Mouse (Mus musculus): ENCODE measurements around the gene Dmgdh. TPM values are rescaled to one million over a fixed set of nuclear protein-coding genes. Genes with fewer than 3 reads are reported as not detected.

Gene Dmgdh
- polyA plus RNA-seq, 1 experiment, result 0.06 TPM

DNA sequence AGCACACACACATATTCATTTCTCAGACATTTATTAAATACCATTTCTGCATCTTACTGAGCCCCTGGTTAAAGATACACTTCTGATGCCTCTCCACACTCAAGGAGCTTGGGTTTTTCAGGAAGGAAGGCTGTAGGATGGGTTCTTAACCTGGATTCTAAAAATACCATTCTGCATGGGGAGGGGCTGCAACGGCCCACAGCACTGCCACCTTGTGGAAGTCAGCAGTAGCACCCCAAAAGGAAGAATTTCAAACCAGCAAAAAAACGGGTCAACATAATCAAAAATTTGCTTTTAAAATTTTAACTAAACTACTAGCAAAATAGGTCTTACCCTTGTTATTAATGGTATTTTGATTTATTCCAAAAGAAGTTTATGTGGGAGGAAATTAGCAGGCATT lies 50.0 kb downstream of the Dmgdh start:
- TF ChIP-seq CTCF (IDR thresholded peaks at IDR 0.05; ENCODE audit: insufficient read depth, low read length), result peak; percentile 68
- TF ChIP-seq POLR2A (IDR thresholded peaks at IDR 0.05; ENCODE audit: borderline replicate concordance, extremely low read depth, low read depth, low read length), result no peak
- H3K4me3 ChIP-seq (replicated peaks; ENCODE audit: extremely low read depth, low read depth, low read length), result no peak overlapping the region
- no peak for DNase-seq
- H3K4me1 ChIP-seq (ENCODE audit: control insufficient read depth, insufficient read depth, low read length), result no peaks in the 10 kb centered on the region; the same call in 1 of the 2 replicates
- WGBS, result 9% methylated on average over 2 of the region's 2 CpGs

DNA sequence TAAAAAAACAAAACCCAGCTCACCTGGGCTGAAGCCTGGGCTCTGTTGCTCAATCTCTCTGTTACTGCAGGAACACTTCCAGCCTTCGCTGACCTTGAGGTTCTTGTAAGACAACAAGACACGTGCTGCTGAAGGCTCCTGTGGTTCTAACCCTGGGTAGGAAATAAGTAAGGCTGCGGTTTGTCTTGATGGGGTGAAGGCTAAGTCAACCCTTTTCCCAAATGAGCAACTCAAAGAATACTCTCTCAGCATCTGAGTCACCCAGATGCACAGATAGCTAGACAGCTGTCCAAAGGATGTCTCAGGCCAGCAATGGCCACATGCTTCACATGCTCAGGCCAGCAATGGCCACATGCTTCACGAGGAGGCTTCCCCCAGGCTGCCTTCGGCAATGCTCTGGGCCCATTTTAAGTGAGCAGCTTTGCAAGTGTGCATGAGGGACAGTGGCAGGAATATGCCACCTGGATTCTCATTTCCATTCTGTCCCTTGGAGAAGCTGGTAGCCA lies 61.0 kb downstream of the Dmgdh start:
- TF ChIP-seq CTCF (IDR thresholded peaks at IDR 0.05; ENCODE audit: insufficient read depth, low read length), result no peak
- TF ChIP-seq POLR2A (IDR thresholded peaks at IDR 0.05; ENCODE audit: borderline replicate concordance, extremely low read depth, low read depth, low read length), result no peak
- H3K4me1 ChIP-seq (ENCODE audit: control insufficient read depth, insufficient read depth, low read length), result no peaks in the 10 kb centered on the region
- no peak overlapping the region for H3K4me3 ChIP-seq (replicated peaks; ENCODE audit: extremely low read depth, low read depth, low read length)
- no peak for DNase-seq
- WGBS, result 75% methylated on average over 5 of the region's 5 CpGs

DNA sequence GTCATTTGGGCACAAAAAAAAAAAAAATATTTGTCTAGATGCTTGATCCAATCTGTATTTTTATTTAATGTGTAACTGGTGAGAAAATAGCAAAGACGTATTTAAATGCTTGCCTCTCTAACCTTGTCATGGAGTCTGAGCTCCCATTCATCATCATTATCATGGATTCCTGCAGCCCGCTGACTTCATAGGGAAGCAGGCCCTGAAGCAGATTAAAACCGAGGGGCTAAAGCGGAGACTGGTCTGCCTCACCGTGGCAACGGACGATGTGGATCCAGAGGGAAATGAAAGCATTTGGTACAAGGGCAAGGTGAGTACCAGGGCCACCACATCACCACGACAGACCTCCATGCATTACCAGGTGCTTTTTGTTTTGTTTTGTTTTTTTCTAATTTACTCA lies 69.9 kb downstream of the Dmgdh start:
- no peak for DNase-seq
- H3K4me1 ChIP-seq (ENCODE audit: control insufficient read depth, insufficient read depth, low read length), result no peaks in the 10 kb centered on the region
- no peak for TF ChIP-seq CTCF (IDR thresholded peaks at IDR 0.05; ENCODE audit: insufficient read depth, low read length)
- TF ChIP-seq POLR2A (IDR thresholded peaks at IDR 0.05; ENCODE audit: borderline replicate concordance, extremely low read depth, low read depth, low read length), result no peak
- 59% methylated on average over 8 of the region's 8 CpGs for WGBS
- H3K4me3 ChIP-seq (replicated peaks; ENCODE audit: extremely low read depth, low read depth, low read length), result no peak overlapping the region

DNA sequence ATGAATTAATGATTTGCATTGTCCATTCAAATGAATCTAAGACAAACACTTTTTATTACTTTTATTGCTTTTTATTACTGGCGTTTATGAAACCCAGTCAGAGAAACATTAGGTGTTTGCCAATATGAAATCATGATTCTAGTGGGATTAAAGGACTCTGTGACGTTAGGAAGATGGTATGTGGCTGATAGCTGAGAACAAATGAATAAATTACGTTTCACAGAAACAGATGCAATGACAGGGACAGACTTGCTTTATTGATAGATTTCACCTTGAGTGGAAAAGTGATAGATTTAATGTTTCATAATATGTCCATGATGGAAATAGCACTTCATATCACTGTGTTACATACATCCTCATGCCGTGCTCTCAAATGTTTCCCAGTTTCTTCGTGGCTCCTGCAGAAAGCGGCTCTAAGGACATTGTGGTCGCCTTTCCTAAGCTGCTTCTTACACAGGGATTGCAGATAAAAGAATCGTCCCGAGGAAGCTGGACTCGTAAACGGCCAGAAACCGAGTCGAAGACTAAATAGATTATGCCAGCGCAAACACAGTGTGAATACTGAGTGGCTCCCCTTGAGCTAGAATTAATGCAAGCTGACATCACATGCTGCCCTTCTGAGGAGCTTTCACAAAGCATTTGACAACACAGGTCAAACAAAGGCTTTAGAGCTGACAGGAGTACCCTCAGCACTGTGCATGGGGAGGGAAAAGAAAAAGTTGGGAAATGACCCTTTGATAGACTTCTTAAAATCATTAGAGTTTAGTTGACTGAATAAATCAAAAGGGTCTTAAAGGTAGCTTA lies 78.6 kb downstream of the Dmgdh start:
- TF ChIP-seq POLR2A (IDR thresholded peaks at IDR 0.05; ENCODE audit: borderline replicate concordance, extremely low read depth, low read depth, low read length) (no peak), CTCF (IDR thresholded peaks at IDR 0.05; ENCODE audit: insufficient read depth, low read length) (no peak)
- DNase-seq, result no peak
- no peak overlapping the region for H3K4me3 ChIP-seq (replicated peaks; ENCODE audit: extremely low read depth, low read depth, low read length)
- no peaks in the 10 kb centered on the region for H3K4me1 ChIP-seq (ENCODE audit: control insufficient read depth, insufficient read depth, low read length)
- WGBS, result 70% methylated on average over 14 of the region's 14 CpGs

DNA sequence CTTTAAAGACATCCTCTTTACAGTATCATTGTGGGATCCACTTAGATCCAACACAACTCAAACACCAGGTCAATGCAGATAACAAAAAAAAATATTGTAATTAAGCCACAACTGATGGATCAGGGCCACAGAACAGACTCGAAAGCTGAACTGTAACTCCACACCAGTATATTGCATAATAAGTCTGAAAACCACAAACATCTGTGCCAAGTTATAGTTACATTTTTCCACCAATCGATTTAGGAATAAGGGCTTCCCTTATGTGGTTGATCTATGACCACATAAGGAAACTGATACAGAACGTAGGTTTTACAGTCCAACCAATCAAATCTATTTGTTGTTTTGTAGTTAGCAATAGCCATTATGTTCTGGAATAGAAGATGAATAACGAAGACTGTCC lies 80.9 kb downstream of the Dmgdh start:
- no peaks in the 10 kb centered on the region for H3K4me1 ChIP-seq (ENCODE audit: control insufficient read depth, insufficient read depth, low read length)
- DNase-seq, result no peak
- WGBS, result 75% methylated on average over 4 of the region's 4 CpGs
- TF ChIP-seq CTCF (IDR thresholded peaks at IDR 0.05; ENCODE audit: insufficient read depth, low read length), result no peak
- H3K4me3 ChIP-seq (replicated peaks; ENCODE audit: extremely low read depth, low read depth, low read length), result no peak overlapping the region

DNA sequence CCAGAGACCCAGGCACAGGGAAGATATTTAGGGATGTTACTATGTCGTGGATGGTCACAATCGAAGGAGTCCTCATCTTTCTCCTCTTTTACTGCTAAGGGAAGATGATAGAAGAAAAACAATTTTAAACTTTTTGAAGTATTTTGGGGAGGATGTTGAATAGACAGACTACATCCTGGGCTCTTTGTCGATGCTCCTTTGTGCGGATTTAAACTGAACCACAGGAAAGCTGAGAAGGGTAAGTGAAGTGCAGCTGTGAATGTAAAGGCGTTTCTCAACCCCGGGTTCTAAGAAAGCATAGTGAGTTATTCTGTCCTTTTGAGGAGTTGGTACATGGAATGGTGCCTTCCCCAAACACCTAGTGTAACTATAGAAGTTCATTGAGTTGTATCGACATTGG lies 82.4 kb downstream of the Dmgdh start:
- Histone ChIP-seq H3K4me3 (replicated peaks; ENCODE audit: extremely low read depth, low read depth, low read length) (no peak overlapping the region), H3K4me1 (ENCODE audit: control insufficient read depth, insufficient read depth, low read length) (no peaks in the 10 kb centered on the region)
- WGBS, result 86% methylated on average over 7 of the region's 7 CpGs
- TF ChIP-seq POLR2A (IDR thresholded peaks at IDR 0.05; ENCODE audit: borderline replicate concordance, extremely low read depth, low read depth, low read length) (no peak), CTCF (IDR thresholded peaks at IDR 0.05; ENCODE audit: insufficient read depth, low read length) (no peak)
- no peak for DNase-seq

DNA sequence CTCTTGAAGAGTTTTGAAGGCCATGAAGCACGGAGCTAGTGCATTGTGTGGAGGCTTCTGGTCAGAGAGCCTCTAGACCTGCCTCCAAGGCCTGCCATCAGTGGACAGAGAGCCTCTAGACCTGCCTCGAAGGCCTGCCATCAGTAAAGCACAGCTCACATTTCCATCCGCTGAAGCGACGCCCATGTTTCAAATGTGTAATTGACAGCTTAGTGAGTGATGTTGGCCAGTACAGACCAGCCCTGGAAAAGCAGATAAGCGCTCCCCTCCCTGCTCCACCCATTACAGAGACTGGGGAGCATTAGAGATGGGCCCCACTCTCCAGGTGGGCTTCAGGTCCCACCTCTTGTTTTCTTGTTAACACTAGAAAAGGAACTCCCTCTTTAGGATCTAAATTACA lies 83.3 kb downstream of the Dmgdh start:
- H3K4me1 ChIP-seq (ENCODE audit: control insufficient read depth, insufficient read depth, low read length), result no peaks in the 10 kb centered on the region
- TF ChIP-seq POLR2A (IDR thresholded peaks at IDR 0.05; ENCODE audit: borderline replicate concordance, extremely low read depth, low read depth, low read length) (no peak), CTCF (IDR thresholded peaks at IDR 0.05; ENCODE audit: insufficient read depth, low read length) (no peak)
- no peak for DNase-seq
- 84% methylated on average over 6 of the region's 6 CpGs for WGBS
- H3K4me3 ChIP-seq (replicated peaks; ENCODE audit: extremely low read depth, low read depth, low read length), result no peak overlapping the region

DNA sequence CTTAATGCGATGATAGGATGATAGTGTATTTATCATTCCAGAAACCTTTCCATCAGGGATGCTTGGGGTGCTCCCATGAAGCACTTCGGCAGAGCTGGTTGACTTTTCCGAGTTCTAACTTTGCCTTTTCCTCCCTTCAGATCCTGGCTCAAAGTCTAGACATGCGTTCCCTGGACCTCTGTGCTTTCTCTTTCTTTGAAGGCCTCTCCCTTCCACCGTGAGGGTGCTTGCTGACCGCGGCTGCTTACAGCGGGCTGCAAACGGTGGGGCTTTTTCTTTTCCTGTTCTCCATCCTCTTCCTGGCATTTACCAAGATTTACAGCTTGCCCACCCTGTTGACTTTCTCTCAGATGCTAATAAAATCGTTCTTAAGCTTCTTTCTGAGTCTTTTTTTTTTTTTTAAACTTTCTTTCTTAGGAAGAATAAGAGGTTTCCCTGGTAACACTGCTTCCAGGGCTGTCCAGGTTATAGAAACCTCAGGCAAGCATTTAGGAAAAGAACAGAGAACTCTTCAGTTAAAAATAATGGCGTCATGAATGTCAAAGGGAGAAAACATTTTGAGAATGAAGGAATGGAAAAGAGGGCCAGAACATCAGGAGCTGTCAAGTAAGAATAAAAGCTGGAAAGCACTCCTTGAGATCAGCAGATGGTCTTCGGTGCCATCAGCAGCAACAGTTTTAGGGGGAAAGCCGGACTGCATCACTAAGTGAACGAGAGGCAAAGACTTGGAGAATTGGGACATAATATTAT lies 84.1 kb downstream of the Dmgdh start:
- no peaks in the 10 kb centered on the region for H3K4me1 ChIP-seq (ENCODE audit: control insufficient read depth, insufficient read depth, low read length)
- no peak for DNase-seq
- WGBS, result 64% methylated on average over 14 of the region's 14 CpGs
- TF ChIP-seq POLR2A (IDR thresholded peaks at IDR 0.05; ENCODE audit: borderline replicate concordance, extremely low read depth, low read depth, low read length) (no peak), CTCF (IDR thresholded peaks at IDR 0.05; ENCODE audit: insufficient read depth, low read length) (no peak)
- no peak overlapping the region for H3K4me3 ChIP-seq (replicated peaks; ENCODE audit: extremely low read depth, low read depth, low read length)

DNA sequence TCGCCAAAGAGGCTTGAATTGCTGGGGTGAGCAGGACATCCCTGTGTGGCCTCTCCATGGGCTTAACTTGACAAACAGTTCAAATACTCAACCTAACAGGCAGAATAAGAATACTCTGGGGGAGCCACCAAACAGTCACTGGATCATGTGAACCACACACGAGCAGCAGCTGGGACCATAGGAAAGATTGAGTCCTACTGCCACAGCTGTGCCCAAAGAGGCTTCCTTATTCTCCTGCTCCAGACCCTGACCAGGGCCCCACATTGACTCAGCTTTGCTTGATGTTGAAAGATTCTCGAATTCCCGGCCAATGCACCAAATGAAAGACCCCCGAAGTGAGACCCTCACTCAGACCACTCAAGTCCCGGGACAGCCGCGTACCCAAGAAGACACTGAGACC lies 87.6 kb downstream of the Dmgdh start:
- no peaks in the 10 kb centered on the region for H3K4me1 ChIP-seq (ENCODE audit: control insufficient read depth, insufficient read depth, low read length)
- 94% methylated on average over 8 of the region's 8 CpGs for WGBS
- no peak for TF ChIP-seq POLR2A (IDR thresholded peaks at IDR 0.05; ENCODE audit: borderline replicate concordance, extremely low read depth, low read depth, low read length)
- TF ChIP-seq CTCF (IDR thresholded peaks at IDR 0.05; ENCODE audit: insufficient read depth, low read length), result no peak
- H3K4me3 ChIP-seq (replicated peaks; ENCODE audit: extremely low read depth, low read depth, low read length), result no peak overlapping the region
- no peak for DNase-seq

DNA sequence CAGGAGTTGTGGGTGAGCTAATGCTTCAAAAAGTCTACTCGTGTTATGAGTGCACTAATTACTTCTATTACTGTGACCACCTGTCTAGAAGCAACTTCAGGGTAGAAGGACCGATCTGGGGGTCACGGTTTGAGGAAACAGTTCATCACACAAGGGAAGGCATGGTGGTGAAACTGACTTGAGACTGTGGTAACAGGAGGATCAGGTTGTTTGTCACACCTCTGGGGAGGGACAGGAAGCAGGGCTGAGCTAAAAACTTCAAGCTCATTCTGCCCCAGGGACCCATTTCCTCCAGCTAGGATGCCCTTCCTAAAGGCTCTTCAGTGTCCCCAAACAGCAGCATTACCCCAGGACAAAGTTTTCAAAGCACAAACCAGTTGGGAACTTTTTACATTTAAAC lies 88.6 kb downstream of the Dmgdh start:
- H3K4me3 ChIP-seq (replicated peaks; ENCODE audit: extremely low read depth, low read depth, low read length), result no peak overlapping the region
- no peak for DNase-seq
- TF ChIP-seq CTCF (IDR thresholded peaks at IDR 0.05; ENCODE audit: insufficient read depth, low read length), result no peak
- no peak for TF ChIP-seq POLR2A (IDR thresholded peaks at IDR 0.05; ENCODE audit: borderline replicate concordance, extremely low read depth, low read depth, low read length)
- H3K4me1 ChIP-seq (ENCODE audit: control insufficient read depth, insufficient read depth, low read length), result no peaks in the 10 kb centered on the region
- 57% methylated on average over 3 of the region's 3 CpGs for WGBS
